Mouse (Mus musculus) bone marrow macrophage, adult 2 months (primary cell): ENCODE results near the gene Romo1.

Experiments
- CTCF ChIP-seq: IDR thresholded peaks from 2 replicates; pipeline ENCODE4 v1.5.1; 2012; ENCODE audit warnings: low read depth, mild to moderate bottlenecking, low read length, moderate library complexity
- POLR2A ChIP-seq: IDR thresholded peaks from 2 replicates; pipeline ENCODE4 v1.6.1; 2012; ENCODE audit warnings: mild to moderate bottlenecking, low read depth, low read length, borderline replicate concordance

DNA sequence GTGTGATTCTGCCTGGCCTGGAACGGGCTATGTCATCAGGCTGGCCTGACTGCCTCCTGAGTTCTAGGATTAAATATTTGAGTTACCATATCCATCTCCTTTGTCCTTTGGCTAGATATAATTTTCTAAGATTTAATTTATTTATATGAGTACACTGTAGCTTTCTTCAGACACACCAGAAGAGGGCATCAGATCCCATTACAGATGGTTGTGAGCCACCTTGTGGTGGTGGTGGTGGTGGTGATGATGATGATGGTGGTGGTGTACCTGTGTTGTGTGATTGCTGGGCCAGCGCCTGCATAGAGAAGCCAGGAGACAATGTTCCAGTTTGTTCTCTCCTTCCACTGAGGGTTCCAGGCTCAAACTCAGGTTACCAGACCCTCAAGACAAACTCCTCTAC, 47.7 kb downstream of the Romo1 start:
- no peak for TF ChIP-seq CTCF
- TF ChIP-seq POLR2A = no peak
